Mouse (Mus musculus): ENCODE data around the gene Cpa3. TPM values are rescaled to one million over a fixed set of nuclear protein-coding genes. Genes with fewer than 3 reads are reported as not detected.
A peak's percentile ranks its signal among the peaks of the same experiment; 100 is the strongest.

Gene Cpa3
- total RNA-seq, 2 experiments from 2014 or later: 0.94 to 3.4 TPM

DNA sequence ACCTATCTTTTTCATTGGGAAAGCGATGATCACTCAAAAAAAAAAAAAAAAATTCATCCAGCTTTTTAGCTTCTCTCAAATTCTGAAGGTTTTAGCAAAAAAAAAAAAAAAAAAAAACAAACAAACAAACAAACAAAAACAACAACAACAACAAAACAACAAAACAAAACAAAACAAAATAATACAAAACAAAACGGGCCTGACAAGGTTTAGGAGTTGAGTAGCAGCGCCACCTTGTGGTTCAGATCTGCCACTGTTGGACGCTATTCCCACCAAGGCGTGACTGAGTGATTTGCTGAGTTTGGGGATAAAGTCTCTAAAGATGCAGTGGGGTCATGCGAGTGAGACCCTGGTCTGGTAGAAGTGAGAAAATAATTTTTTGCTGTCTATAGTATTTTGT is 43.1 kb downstream of the Cpa3 start:
- no peak overlapping the region for H3K4me3 ChIP-seq
- intact Hi-C loops (cut with DNase I): loop anchor here (1.0 to 10.0 kb wide), 4 partner anchors 42 to 295 kb away; partner anchors contain the start of gene Gyg
- TF ChIP-seq CTCF (IDR thresholded peaks at IDR 0.05): peak; percentile 90
- H3K27ac ChIP-seq: no peak overlapping the region
- peak; percentile 62 for DNase-seq

DNA sequence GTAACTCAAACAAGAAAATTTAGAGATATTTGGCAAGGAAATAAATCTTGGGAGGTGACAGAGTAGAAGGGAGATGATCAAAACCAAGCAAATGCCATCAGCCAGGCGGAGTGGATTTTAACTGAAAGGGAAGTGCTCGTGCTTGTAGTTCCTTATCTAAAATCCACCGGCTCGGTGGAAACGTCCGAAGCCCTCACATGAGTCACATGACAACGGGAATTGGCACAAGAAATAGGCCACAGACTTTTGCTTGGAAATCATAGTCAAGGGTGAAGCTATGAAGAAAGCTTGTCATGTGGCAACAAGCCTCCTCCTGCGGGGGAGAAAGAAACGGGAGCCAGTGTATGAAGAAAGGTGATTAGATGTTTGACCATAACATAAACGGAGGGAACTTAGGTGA is 44.1 kb downstream of the Cpa3 start:
- Histone ChIP-seq H3K27ac (no peak overlapping the region), H3K4me3 (no peak overlapping the region)
- TF ChIP-seq CTCF (IDR thresholded peaks at IDR 0.05): no peak
- intact Hi-C loops (cut with DNase I): loop anchor here (1.0 to 10.0 kb wide), 3 partner anchors 41 to 294 kb away; partner anchors contain the start of gene Gyg
- DNase-seq: no peak

DNA sequence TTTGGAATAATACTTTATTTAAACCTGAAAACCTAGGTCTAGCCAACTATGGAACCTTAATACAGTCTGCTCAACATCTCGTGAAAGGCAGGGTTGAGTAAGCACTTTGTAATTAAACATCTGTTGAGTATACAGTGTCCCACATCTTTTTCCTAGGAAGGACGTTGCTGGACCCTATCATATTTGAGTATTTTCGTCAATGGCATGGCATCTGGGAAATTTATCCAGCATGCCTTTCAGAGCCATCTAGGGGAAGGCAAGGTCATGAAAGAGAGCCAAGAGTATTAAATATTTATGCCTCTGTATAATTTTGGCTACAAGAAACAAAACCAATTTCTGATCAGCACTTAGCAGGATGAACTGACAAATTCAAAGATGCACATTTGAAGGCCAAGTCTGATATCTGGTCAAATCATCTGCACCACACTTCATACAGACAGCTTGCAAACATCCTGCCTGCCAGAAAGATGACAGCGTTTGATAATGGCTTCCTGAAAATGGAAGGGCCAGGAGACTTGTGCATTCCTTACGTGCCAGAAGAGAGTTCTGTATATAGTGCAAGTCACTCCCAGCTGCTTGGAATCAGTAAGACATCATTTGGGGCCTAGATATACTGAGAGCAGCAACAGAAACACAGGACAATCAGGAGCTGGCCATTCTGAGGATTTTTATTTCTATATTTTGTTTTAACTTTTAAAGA is 52.9 kb downstream of the Cpa3 start:
- intact Hi-C loops (cut with DNase I): no loop called here
- Histone ChIP-seq H3K27ac (no peak overlapping the region), H3K4me3 (no peak overlapping the region)
- no peak for DNase-seq
- TF ChIP-seq CTCF (IDR thresholded peaks at IDR 0.05): no peak

DNA sequence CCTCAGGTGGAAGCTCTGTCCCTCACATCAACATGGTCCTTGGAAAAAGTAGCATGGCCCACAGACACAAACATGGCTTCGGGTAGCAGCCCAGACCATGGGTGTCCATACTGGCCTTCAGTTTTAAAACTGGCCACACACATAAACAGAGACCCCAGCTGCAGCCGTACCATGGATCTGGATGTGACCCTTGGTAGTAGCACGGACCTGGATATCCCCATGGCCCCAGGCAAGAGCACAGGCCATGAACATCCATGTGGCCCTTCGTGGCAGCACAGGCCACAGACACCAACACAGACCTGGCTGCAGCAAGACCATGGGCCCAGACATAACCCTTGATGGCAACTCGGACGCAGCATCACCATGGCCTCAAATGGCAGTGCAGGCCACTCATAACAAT is 69.6 kb downstream of the Cpa3 start:
- TF ChIP-seq CTCF (IDR thresholded peaks at IDR 0.05): no peak
- intact Hi-C loops (cut with DNase I): no loop called here
- H3K27ac ChIP-seq: no peak overlapping the region
- no peak overlapping the region for H3K4me3 ChIP-seq
- DNase-seq: no peak

DNA sequence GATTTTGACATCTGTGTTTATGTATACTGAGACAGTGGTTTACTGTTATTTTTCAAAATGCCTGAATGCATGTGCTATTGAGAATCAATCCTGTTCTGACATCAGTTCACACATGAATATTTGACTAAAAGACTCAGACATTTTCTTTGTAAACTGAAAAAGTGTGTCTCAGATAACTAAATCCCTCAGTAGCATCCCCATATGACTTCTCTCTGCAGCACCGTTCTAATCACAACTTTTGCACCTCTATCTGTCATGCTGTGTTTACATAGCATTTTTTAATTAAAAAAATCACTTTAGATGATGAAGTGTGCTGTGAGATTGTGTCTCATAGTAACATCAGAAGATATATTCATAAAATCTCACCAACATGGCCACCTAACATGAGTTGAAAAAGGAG is 74.5 kb downstream of the Cpa3 start:
- H3K27ac ChIP-seq: no peak overlapping the region
- no peak for TF ChIP-seq CTCF (IDR thresholded peaks at IDR 0.05)
- DNase-seq: no peak
- no peak overlapping the region for H3K4me3 ChIP-seq
- intact Hi-C loops (cut with DNase I): no loop called here

Small RNAs within 50 kb of the gene (microRNA-seq; reads per million reads assigned to microRNA genes)
- gene Mir7007: not detected

Other genes starting within 250 kb of the Cpa3 start
- 1 to 10 TPM; 4.1 to 4.2 TPM for gene Hps3, start 206.9 kb downstream of the Cpa3 start, total RNA-seq (2021)
- gene Hltf, start 184.4 kb downstream of the Cpa3 start, total RNA-seq (2021): 1 to 10 TPM; 2.7 to 4.4 TPM
- 100 to 1,000 TPM; 437 to 466 TPM for gene Gyg, start 86.9 kb downstream of the Cpa3 start, total RNA-seq (2021)
- not detected for gene Cpb1, start 33.6 kb upstream of the Cpa3 start, total RNA-seq (2021)
- not detected for gene Agtr1b, start 125.0 kb upstream of the Cpa3 start, total RNA-seq (2021)

Measured in gastrocnemius, adult 2 months (tissue).